Mouse (Mus musculus) lung, postnatal 0 days (tissue): ENCODE data around the gene Chmp4b.

ENCODE experiments used
- CTCF ChIP-seq: IDR thresholded peaks from 2 replicates; pipeline ENCODE4 v1.5.1; 2016; ENCODE audit warnings: antibody characterized with exemption, mild to moderate bottlenecking
- EP300 ChIP-seq: IDR thresholded peaks from 2 replicates; pipeline ENCODE4 v1.6.1; 2016; ENCODE audit warnings: antibody characterized with exemption, mild to moderate bottlenecking, control low read depth

DNA sequence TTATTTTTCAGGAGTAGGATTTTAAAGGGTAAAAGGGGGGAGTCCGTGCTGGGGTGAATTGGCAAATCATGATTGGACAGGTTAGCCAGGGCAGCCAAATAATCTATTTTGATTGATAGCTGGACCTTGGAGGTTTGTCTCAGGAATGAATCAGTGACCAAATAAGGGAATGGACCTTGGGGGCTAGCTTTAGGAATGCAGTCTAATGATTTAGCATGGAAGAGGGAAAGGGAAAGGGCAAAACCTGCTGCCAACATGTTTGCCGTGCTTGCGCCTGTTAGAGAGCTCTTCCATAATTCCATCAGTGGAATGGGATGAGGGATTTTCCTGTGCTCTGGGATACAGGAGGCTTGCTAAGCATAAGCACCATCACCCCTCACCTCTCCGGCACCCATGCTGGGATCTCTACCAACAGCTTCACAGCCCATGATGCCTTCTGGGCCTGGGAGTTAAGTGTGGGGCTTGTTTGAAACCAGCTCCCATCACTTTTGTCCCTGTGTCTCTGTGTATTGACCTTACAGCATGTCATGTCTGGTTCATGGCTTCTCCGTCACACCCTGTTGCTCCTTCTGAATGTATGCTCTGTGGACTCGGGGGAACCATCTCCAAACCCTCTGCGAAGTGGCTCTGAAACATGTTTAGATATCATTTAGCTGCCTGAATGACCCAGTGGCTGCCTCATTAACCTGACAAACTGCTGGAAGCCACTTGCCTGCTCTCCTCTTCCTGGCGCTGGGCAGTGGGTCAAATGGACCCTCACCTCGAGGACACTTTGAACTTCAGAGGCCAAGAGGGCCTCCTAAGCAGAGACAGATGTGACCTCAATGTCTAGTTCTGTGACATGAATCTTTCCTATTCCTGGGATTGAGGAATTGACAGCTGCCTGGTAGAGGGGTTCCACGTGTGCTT is 91.7 kb downstream of the Chmp4b start:
- TF ChIP-seq EP300 = no peak
- TF ChIP-seq CTCF = no peak
